8 mouse cellular contexts compared by ENCODE assay signal in the genomic region with DNA sequence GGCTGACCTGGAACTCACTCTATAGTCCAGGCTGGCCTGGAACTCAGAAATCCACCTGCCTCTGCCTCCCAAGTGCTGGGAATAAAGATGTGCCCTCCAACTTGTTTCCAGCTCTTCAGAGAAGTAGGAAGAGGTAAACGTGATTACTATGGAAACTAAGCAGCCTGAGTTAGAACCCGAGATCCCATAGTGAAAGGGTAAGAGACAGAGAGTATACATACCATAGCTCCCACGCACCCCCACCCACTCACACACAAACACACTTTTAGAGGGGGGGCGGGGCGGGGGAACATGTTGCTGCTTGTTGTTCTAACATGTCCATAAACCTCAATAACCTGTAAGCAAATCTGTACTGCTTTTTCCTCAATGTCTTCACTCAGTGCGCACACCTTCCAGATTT. TPM values are rescaled to one million over a fixed set of nuclear protein-coding genes. Genes with fewer than 3 reads are reported as not detected.
A peak's percentile ranks its signal among the peaks of the same experiment; 100 is the strongest.
DNase-seq lines count a peak whose midpoint lies in the region; ATAC-seq and TF ChIP-seq lines count a peak whose summit lies in the region.

No protein-coding gene starts in this region.

- H3K27me3 ChIP-seq in lung, postnatal 0 days (replicated peaks; ENCODE audit: insufficient read depth, low read length), result no peaks in the 10 kb centered on the region
- no peaks in the 10 kb centered on the region for H3K27me3 ChIP-seq in forebrain, embryonic 13.5 days
- no peaks in the 10 kb centered on the region for H3K27me3 ChIP-seq in limb, embryonic 15.5 days
- no peaks in the 10 kb centered on the region for H3K27me3 ChIP-seq in stomach, embryonic 16.5 days (ENCODE audit: control insufficient read depth, insufficient read depth, low read length)

- H3K4me3 ChIP-seq in lung, postnatal 0 days (ENCODE audit: low read depth, low read length), result peak overlapping the region; percentile 100; the same call in 1 of the 2 replicates
- H3K4me3 ChIP-seq in forebrain, embryonic 13.5 days, result peak overlapping the region; percentile 91
- H3K4me3 ChIP-seq in limb, embryonic 15.5 days, result peak overlapping the region; percentile 100
- peak overlapping the region; percentile 100 for H3K4me3 ChIP-seq in stomach, embryonic 16.5 days (replicated peaks; ENCODE audit: low read length)

- no peak for DNase-seq in lung, postnatal 0 days (ENCODE audit: low spot score)
- DNase-seq in lung, postnatal 14 days, result no peak
- DNase-seq in right cerebral cortex, adult 18-20 months, result no peak
- DNase-seq in thymus, postnatal 36 days, result no peak
- no peak for DNase-seq in gastrocnemius, adult 18-20 months (ENCODE audit: low spot score)

- no peaks in the 10 kb centered on the region for H3K36me3 ChIP-seq in lung, postnatal 0 days (ENCODE audit: insufficient read depth, low read length)
- no peaks in the 10 kb centered on the region for H3K36me3 ChIP-seq in forebrain, embryonic 13.5 days (ENCODE audit: poor library complexity, severe bottlenecking)
- H3K36me3 ChIP-seq in limb, embryonic 15.5 days, result no peaks in the 10 kb centered on the region
- no peaks in the 10 kb centered on the region for H3K36me3 ChIP-seq in stomach, embryonic 16.5 days (ENCODE audit: control insufficient read depth, insufficient read depth, low read length)

- no peak overlapping the region for H3K27ac ChIP-seq in lung, postnatal 0 days (ENCODE audit: low read length)
- no peak overlapping the region for H3K27ac ChIP-seq in forebrain, embryonic 13.5 days
- H3K27ac ChIP-seq in limb, embryonic 15.5 days, result no peak overlapping the region
- peak overlapping the region; percentile 98; the same call in 1 of the 2 replicates for H3K27ac ChIP-seq in stomach, embryonic 16.5 days (ENCODE audit: low read length)

- 0 out of 2 replicates have a peak, but pooled peaks cover 3% of the 10 kb centered on the region for H3K4me1 ChIP-seq in lung, postnatal 0 days (ENCODE audit: insufficient read depth, low read depth, low read length)
- peaks cover 24% of the 10 kb centered on the region for H3K4me1 ChIP-seq in forebrain, embryonic 13.5 days
- H3K4me1 ChIP-seq in limb, embryonic 15.5 days, result peaks cover 19% of the 10 kb centered on the region
- peaks cover 15% of the 10 kb centered on the region; the same call in 1 of the 2 replicates for H3K4me1 ChIP-seq in stomach, embryonic 16.5 days (ENCODE audit: control insufficient read depth, insufficient read depth, low read length)

- no peak for TF ChIP-seq EP300 in lung, postnatal 0 days (IDR thresholded peaks at IDR 0.05)

- H3K9me3 ChIP-seq in lung, postnatal 0 days (ENCODE audit: low read length), result no peaks in the 10 kb centered on the region
- H3K9me3 ChIP-seq in forebrain, embryonic 13.5 days (replicated peaks), result no peaks in the 10 kb centered on the region; the same call in 1 of the 2 replicates
- no peaks in the 10 kb centered on the region for H3K9me3 ChIP-seq in limb, embryonic 15.5 days
- no peaks in the 10 kb centered on the region for H3K9me3 ChIP-seq in stomach, embryonic 16.5 days (replicated peaks; ENCODE audit: control insufficient read depth, low read length)

- ATAC-seq in lung, postnatal 0 days, result no peak
- ATAC-seq in forebrain, embryonic 13.5 days, result no peak
- ATAC-seq in limb, embryonic 15.5 days (ENCODE audit: insufficient number of reproducible peaks, low FRiP score, low TSS enrichment, low read depth), result no peak
- no peak for ATAC-seq in stomach, embryonic 16.5 days (ENCODE audit: insufficient read depth, low FRiP score)

- 73% methylated on average over 6 of the region's 6 CpGs for WGBS in lung, postnatal 0 days
- WGBS in forebrain, embryonic 13.5 days, result 80% methylated on average over 6 of the region's 6 CpGs
- WGBS in limb, embryonic 15.5 days, result 70% methylated on average over 6 of the region's 6 CpGs
- WGBS in stomach, embryonic 16.5 days, result 67% methylated on average over 6 of the region's 6 CpGs

- no peak for TF ChIP-seq CTCF in lung, postnatal 0 days (IDR thresholded peaks at IDR 0.05)

- H3K9ac ChIP-seq in lung, postnatal 0 days (replicated peaks; ENCODE audit: low read depth), result no peak overlapping the region
- peak overlapping the region; percentile 98; the same call in 1 of the 2 replicates for H3K9ac ChIP-seq in forebrain, embryonic 13.5 days
- H3K9ac ChIP-seq in limb, embryonic 15.5 days, result 0 out of 2 replicates have a peak overlapping the region, but pooled peaks have one; percentile 10
- H3K9ac ChIP-seq in stomach, embryonic 16.5 days (ENCODE audit: low read length), result peak overlapping the region; percentile 100

- H3K4me2 ChIP-seq in lung, postnatal 0 days (replicated peaks; ENCODE audit: low read depth, low read length), result peak overlapping the region; percentile 71
- H3K4me2 ChIP-seq in forebrain, embryonic 13.5 days, result peak overlapping the region; percentile 83
- H3K4me2 ChIP-seq in limb, embryonic 15.5 days, result peak overlapping the region; percentile 69
- H3K4me2 ChIP-seq in stomach, embryonic 16.5 days (ENCODE audit: low read depth, low read length), result peak overlapping the region; percentile 68

RNA-seq across cellular contexts. Expression of gene Npepps, which starts 2.0 kb away (rescaled TPM):
- polyA plus RNA-seq in lung, postnatal 0 days (2015; fragmentation: Nextera tagmentation; extraction: Ambion mirVana), result 47.5 and 54.3 TPM in 2 replicates
- 131 and 140 TPM in 2 replicates for polyA plus RNA-seq in forebrain, embryonic 13.5 days (2015; fragmentation: Nextera tagmentation; extraction: Ambion mirVana)
- polyA plus RNA-seq in limb, embryonic 15.5 days (2015; fragmentation: Nextera tagmentation; extraction: Ambion mirVana), result 95.9 and 108 TPM in 2 replicates
- 94.7 and 95.8 TPM in 2 replicates for polyA plus RNA-seq in stomach, embryonic 16.5 days (2015; fragmentation: Nextera tagmentation; extraction: Ambion mirVana)
- 10 to 100 TPM; 56.4 to 67.9 TPM for total RNA-seq in gastrocnemius, adult 18-20 months (2021)

RNA-seq across cellular contexts. Expression of gene Mrpl45, which starts 37.1 kb away (rescaled TPM):
- polyA plus RNA-seq in lung, postnatal 0 days (2015; fragmentation: Nextera tagmentation; extraction: Ambion mirVana), result 19.2 and 22.4 TPM in 2 replicates
- 47.4 and 49.1 TPM in 2 replicates for polyA plus RNA-seq in forebrain, embryonic 13.5 days (2015; fragmentation: Nextera tagmentation; extraction: Ambion mirVana)
- 37.6 and 41.4 TPM in 2 replicates for polyA plus RNA-seq in limb, embryonic 15.5 days (2015; fragmentation: Nextera tagmentation; extraction: Ambion mirVana)
- polyA plus RNA-seq in stomach, embryonic 16.5 days (2015; fragmentation: Nextera tagmentation; extraction: Ambion mirVana), result 38.5 and 38.6 TPM in 2 replicates
- 10 to 100 TPM; 33.6 to 39.0 TPM for total RNA-seq in gastrocnemius, adult 18-20 months (2021)
